ENCODE assay signal across 19 mouse cellular contexts in the genomic region with DNA sequence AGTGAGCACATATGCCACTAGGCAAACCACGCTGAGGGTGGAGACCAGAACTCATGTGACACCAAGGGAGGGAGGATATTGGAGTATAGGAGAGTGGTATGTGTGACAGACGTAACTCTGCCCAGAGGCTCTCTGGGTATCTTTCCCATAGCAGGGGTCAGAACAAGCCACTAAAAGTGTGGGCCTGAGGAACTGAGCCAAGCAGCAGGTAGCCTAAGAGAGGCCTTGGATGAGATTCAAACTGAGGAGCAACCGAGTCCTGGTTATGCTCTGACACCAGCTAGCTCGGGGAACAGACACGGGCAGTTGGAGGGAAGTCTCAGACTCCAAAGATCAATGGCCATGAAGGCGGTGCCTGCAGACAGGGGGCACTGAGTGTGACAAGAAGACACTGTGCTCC.
"Had no signal": no experiment of that assay in that cellular context is flagged by ENCODE, and none has a peak within 500 bp of the region (broad histone marks: within the 10 kb centered on the region; RNA-seq: fewer than 3 reads in every experiment).

No protein-coding gene starts in this region.

- H3K4me3 ChIP-seq: limb, embryonic 12.5 days; limb, embryonic 15.5 days; midbrain, embryonic 12.5 days; midbrain, embryonic 15.5 days; neural tube, embryonic 12.5 days; stomach, embryonic 15.5 days had no signal

- H3K27ac ChIP-seq: limb, embryonic 12.5 days; limb, embryonic 15.5 days; liver, embryonic 14.5 days; macrophage; midbrain, embryonic 12.5 days; midbrain, embryonic 15.5 days; neural tube, embryonic 12.5 days; stomach, embryonic 15.5 days had no signal

- H3K4me2 ChIP-seq: limb, embryonic 12.5 days; limb, embryonic 15.5 days; liver, embryonic 11.5 days; lung, embryonic 14.5 days; midbrain, embryonic 12.5 days; midbrain, embryonic 15.5 days; neural tube, embryonic 12.5 days; stomach, embryonic 15.5 days had no signal

- H3K27me3 ChIP-seq: limb, embryonic 12.5 days; limb, embryonic 15.5 days; midbrain, embryonic 12.5 days; midbrain, embryonic 15.5 days; neural tube, embryonic 12.5 days; stomach, embryonic 15.5 days had no signal

- H3K4me1 ChIP-seq: limb, embryonic 12.5 days; limb, embryonic 15.5 days; midbrain, embryonic 12.5 days; midbrain, embryonic 15.5 days; neural tube, embryonic 12.5 days; stomach, embryonic 15.5 days had no signal

- H3K9ac ChIP-seq: limb, embryonic 12.5 days; limb, embryonic 15.5 days; liver, embryonic 14.5 days; liver, postnatal 0 days; lung, embryonic 14.5 days; midbrain, embryonic 12.5 days; midbrain, embryonic 15.5 days; neural tube, embryonic 12.5 days; stomach, embryonic 15.5 days had no signal

- H3K9me3 ChIP-seq: limb, embryonic 12.5 days; limb, embryonic 15.5 days; midbrain, embryonic 12.5 days; midbrain, embryonic 15.5 days; stomach, embryonic 15.5 days had no signal

- ATAC-seq: liver, postnatal 0 days; lung, postnatal 0 days; midbrain, embryonic 15.5 days had no signal

- DNase-seq: kidney, postnatal 14 days; kidney, postnatal 4 days; left cerebral cortex, postnatal 4 days; liver, postnatal 0 days; lung, embryonic 14.5 days; retina, postnatal 1 day; right cerebral cortex, postnatal 25 days; spleen, adult 18-20 months; thymus, postnatal 25 days had no signal

- H3K36me3 ChIP-seq: limb, embryonic 12.5 days; limb, embryonic 15.5 days; midbrain, embryonic 12.5 days; midbrain, embryonic 15.5 days; neural tube, embryonic 12.5 days; stomach, embryonic 15.5 days had no signal
